Mouse (Mus musculus): Measurements from ENCODE around the gene Thsd4.

Gene Thsd4

DNA sequence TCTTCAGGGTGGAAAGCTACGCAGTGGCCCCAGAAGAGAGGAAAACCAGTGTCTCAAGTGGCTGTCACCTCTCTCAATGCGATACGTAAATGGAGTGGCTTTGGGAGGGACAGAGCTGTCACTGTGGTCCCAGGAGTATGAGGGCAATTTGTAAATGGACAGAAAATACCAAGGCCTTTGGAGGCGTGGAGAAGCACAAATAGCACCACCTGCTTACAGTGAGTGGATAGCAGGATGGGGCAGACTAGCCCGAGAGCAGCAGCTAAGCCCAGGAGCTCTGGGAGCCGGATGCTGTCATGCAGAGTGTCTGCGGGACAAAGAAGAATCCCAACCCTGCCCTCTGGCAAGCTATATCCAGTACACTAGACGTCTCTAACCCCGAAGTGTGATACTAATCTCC lies 397.7 kb downstream of the Thsd4 start:
- DNase-seq = no peak

DNA sequence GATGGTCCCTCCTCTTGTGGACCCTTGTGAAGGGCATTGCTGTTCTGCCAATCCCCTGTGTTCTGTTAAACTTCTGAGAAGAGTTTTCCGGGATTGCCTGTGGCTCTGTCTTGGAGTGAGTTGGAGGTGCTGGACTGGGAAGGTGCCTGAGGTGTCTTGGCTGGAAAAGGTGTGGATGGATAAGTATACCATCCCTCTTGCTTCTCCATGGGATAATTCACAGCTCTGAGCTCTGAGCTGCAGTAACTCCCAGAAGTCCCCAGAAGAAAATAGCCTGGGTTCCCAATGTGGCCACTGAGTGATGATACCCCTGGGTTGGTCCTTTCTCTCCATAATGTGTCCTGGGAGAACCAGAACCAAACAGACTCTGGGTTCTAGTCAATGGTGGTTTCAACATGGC lies 398.8 kb downstream of the Thsd4 start:
- DNase-seq = no peak

GRCm38 (mm10) chr9:60119846-60120245 lies 402.0 kb downstream of the Thsd4 start:
- peak; percentile 21 for DNase-seq

DNA sequence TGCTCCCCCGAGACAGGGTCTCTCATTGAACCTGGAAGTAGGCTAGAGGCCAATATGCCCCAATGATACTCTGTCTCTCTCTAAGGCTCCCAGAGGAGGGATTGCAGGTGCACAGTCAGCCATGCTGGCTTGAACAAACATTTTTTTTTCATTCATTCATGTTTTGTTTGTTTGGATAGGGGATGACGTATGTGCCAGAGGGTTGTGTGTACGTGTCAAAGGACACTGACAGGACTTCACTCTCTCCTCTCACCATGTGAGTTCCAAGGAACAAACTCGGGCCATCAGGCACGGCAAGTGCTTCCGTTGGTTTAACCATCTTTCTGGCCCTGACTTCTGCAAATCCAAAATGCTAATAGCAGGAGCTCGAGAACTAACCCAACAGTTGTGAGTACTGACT lies 404.0 kb downstream of the Thsd4 start:
- DNase-seq = no peak

GRCm38 (mm10) chr9:60115711-60116247 lies 406.1 kb downstream of the Thsd4 start:
- DNase-seq = no peak

GRCm38 (mm10) chr9:60115306-60115705 lies 406.5 kb downstream of the Thsd4 start:
- DNase-seq = no peak

GRCm38 (mm10) chr9:60110200-60110599 lies 411.6 kb downstream of the Thsd4 start:
- no peak for DNase-seq

- DNase-seq = no peak
Observed at GRCm38 (mm10) chr9:60106683-60107082, 415.2 kb downstream of the Thsd4 start.

DNA sequence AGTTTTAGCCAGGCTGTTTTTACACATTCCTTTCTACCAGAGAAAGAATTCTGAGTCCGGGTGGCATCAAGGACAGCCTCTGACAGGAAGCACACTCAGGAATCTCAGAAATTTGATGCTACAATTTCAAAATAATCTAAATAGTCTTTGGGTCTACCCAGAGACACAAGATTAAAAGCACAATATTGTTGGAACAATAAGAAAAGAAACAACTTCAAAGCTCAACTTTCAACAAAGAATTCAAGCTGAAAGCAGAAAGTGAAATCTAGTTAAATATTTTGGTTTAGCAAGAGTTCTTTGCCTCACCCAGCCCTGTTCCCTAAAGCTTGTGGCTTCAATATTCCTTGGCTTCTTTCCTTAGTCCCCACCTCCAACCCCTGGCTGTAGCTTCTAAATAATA lies 415.7 kb downstream of the Thsd4 start:
- DNase-seq = no peak

- peak; percentile 50 for DNase-seq
Observed at GRCm38 (mm10) chr9:60094211-60094610, 427.6 kb downstream of the Thsd4 start.

DNA sequence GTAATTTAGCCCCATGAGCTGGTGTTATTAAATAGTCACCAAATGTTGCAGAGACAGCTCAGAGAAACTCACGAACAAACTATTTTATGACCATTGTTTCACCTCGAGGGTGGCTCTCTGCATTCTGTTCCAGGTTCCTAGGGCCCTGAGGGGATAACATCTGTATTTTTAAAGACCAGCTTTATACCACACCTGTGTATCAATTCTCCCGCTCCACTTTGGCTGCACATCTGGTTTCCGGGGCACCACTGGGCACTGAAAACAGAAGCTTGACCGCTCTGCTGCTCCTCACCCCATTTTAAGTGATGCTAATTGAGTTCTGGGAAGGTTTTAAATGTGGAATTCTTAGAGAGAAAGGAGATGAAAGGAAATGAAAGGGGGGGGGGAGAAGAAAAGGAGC lies 429.4 kb downstream of the Thsd4 start:
- DNase-seq = no peak

- no peak for DNase-seq
Observed at GRCm38 (mm10) chr9:60089441-60089840, 432.4 kb downstream of the Thsd4 start.

DNA sequence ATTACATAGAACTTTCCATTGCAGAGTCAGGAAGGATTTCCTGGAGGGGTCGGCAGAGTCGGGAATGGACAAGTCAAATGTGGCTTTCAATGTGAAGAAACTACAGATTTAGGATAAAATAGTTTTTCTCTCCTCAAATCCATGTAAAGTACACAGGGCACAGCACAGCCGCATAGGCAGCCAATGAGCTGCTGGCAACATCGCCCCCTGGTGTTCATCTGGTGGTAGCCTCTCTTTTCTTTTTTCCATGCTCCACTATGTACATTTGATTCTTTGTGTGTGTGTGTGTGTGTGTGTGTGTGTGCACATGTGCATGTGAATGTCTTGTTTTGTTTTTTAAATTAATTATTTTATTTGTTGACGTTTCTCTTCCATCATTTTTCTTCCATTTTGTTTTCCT lies 433.7 kb downstream of the Thsd4 start:
- peak; percentile 33 for DNase-seq

DNA sequence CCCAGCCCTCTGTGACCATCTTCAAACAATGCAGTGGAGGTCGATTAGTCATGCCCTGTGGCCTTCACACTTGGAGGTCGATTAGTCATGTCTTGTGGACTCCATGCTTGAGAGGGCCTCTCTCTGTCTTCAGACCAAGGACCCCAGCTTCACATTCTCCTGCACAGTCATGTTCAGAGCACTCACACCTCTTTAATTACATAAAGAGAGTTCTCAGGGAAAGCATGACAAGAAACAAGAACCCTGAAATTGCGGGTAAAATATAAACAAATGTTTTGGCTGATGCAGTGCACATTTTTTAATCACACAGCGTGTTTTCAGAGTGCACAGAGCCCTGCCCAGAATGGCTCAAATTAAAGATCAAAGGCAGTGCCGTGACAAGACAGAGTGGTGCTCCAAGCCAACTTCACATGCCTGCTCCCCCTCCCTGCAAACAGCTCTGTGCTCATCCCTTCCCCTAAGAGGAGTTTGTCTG lies 439.7 kb downstream of the Thsd4 start:
- peak; percentile 45 for DNase-seq

GRCm38 (mm10) chr9:60077761-60078160 lies 444.1 kb downstream of the Thsd4 start:
- DNase-seq = no peak

- DNase-seq = peak; percentile 50
Observed at GRCm38 (mm10) chr9:60076396-60076795, 445.4 kb downstream of the Thsd4 start.

DNA sequence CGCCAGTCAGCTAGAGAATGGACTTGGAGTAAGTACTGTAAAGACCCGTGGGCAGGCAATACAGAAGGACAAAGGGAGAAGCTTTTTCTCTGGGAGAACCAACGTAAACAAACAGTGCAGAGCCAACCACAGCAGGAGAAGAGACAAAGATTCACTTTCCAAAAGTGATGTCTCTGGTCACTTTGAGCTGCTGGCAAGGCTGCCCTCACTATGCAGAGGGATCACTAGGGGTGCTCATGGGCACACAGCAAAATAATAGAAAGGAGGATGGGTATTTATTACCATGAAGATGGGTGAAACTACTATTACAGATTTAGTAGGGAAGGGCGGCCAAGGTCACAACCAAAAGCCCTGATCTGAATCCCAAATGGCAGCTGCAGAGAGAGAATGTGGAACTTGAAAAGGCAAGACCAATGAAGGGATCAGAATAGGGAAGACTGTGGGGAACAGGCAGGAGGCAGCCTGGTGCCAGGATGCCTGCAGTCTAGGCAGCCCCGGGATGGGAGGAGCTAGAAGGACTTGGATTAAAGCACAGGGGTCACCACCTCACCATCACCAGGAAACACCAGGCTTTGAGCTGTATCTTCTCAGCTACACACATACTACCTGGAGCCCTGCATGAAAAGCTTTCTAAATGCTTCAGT lies 450.1 kb downstream of the Thsd4 start:
- no peak for DNase-seq

GRCm38 (mm10) chr9:60067241-60067640 lies 454.6 kb downstream of the Thsd4 start:
- no peak for DNase-seq

GRCm38 (mm10) chr9:60065184-60065583 lies 456.7 kb downstream of the Thsd4 start:
- no peak for DNase-seq

GRCm38 (mm10) chr9:60063191-60063720 lies 458.6 kb downstream of the Thsd4 start:
- no peak for DNase-seq

DNA sequence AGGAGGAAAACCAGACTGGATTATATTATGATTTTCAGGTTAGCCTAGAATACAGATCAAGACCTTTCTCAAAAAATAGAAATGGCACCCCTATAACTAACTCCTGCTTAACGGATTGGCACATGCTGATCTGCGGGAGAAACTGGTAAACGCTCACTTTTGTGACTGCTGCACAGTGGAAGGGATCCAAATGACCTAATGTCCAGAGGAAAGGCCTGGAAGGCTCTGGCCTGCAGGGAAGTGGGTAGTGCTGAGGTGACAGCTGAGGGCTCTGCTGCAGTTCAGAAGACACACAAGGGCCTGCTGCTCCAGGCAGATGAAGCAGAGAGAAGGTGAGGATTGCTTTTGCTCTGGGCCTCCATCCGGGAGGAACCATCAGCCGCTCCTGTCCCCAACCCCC lies 465.7 kb downstream of the Thsd4 start:
- DNase-seq = no peak

GRCm38 (mm10) chr9:60054951-60055350 lies 466.9 kb downstream of the Thsd4 start:
- no peak for DNase-seq

- DNase-seq = no peak
Observed at GRCm38 (mm10) chr9:60053117-60053516, 468.7 kb downstream of the Thsd4 start.

DNA sequence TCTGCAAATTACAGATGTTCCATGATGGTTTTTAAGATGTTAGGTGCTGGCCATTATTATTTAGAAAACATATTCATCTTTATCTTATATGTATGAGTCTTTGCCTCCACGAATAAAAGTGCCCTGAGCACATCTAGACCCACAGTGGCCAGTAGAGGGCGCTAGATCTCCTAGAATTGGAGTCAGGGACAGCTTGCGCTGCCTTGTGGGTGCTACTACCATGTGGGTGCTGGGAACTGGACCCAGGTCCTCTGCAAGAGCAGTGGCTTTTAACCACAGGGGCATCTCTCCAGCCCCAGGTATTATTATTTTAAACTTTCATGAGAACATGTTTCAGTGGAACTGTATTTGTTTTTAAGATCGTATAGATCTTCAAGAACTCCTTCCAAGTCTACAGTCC lies 469.4 kb downstream of the Thsd4 start:
- DNase-seq = no peak

- no peak for DNase-seq
Observed at GRCm38 (mm10) chr9:60043175-60043574, 478.7 kb downstream of the Thsd4 start.

Data from retina, postnatal 1 day (tissue).